Mouse (Mus musculus): Measurements from ENCODE around the gene Rnf216.

- TF ChIP-seq CTCF (IDR thresholded peaks at IDR 0.05; ENCODE audit: insufficient read depth, low read depth, low read length) (no peak), POLR2A (IDR thresholded peaks at IDR 0.05; ENCODE audit: insufficient read depth, low read depth, low read length) (no peak)
Observed at GRCm38 (mm10) chr5:143127837-143128236, 15.0 kb upstream of the Rnf216 start.

Data from olfactory bulb, adult 2 months (tissue).